Mouse (Mus musculus) adipocyte (in vitro differentiated cells): ENCODE data around the gene Lrrc8b.

Experiments used
- DNase-seq: peaks from one replicate; pipeline ENCODE4 v3.0.0-alpha.2; 2016; ENCODE audit warnings: low spot score

The Lrrc8b gene

DNA sequence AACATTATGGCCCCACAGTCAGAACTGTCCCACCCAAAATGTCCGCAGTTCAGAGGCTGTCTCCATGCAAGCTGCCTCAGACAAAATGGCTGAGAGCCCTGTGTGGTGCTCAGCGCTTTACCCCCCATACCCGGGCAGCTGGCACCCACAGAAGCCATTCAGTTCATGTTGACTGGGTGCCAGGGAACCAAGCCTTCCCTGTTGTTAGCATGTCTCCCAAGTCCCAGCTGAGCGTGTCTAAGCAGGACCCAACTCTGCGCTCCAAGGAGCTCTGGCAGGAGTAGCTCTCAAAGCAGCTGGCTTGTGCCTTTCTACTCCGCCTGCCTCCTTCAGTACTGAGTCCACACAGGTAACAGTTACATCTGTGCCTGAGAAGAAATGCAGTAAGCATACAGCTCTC is 68.7 kb downstream of the Lrrc8b start:
- no peak for DNase-seq

DNA sequence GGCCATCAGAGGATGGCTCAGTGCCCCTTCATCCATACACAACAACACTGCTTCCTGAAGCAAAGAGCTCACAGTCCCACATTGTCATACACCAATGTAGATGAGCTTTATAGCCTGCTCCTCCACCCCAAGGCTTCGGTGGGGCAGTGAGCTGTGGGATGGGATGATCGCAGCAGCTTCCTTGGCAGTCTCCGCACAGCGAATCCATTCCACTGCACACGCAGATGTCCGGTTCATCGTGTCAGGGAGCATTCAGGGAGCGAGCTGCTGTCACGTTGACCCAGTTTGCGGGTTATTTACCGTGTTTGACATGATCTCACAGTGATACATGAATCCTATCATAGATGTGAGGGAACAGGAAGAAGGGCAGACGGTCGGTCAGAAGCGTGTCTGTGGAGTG is 69.3 kb downstream of the Lrrc8b start:
- DNase-seq = no peak

DNA sequence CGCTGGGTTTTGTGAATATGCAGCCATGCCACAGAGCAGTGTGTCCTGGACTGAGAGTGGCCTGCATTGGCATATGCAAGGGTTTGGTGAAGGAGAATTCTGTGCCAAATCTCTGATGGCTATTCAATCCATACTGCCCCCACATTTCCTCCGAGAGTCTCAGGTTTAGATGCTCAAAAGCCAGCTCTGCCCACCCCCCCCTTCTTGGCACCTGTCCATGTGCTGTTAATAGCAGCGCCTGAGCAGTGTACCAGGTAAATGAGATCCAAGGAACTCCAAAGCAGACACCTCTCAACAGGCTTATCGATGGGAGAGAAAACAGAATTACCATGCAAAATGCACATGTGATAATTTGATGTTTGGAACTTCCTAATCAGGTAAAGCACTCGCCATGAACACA is 74.6 kb downstream of the Lrrc8b start:
- DNase-seq = no peak

DNA sequence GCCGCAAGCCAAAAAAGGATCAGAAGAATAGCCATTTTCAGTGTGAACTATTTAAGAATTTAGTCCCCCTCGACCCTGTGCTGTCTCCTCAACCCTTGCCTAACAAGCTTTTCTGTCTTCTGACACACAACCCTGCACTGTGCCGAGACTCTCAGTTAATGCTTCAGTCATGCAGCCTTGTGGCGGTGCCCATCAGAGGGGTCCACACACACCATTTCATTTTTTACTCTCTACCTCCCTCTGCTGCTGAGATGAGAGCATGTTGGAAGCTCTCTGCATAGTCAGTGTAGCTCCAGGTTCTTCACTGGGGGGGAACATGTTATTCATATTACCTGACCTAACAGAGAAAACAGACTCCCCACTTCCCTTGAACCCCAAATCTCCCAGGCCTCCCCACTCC is 75.8 kb downstream of the Lrrc8b start:
- DNase-seq = no peak

DNA sequence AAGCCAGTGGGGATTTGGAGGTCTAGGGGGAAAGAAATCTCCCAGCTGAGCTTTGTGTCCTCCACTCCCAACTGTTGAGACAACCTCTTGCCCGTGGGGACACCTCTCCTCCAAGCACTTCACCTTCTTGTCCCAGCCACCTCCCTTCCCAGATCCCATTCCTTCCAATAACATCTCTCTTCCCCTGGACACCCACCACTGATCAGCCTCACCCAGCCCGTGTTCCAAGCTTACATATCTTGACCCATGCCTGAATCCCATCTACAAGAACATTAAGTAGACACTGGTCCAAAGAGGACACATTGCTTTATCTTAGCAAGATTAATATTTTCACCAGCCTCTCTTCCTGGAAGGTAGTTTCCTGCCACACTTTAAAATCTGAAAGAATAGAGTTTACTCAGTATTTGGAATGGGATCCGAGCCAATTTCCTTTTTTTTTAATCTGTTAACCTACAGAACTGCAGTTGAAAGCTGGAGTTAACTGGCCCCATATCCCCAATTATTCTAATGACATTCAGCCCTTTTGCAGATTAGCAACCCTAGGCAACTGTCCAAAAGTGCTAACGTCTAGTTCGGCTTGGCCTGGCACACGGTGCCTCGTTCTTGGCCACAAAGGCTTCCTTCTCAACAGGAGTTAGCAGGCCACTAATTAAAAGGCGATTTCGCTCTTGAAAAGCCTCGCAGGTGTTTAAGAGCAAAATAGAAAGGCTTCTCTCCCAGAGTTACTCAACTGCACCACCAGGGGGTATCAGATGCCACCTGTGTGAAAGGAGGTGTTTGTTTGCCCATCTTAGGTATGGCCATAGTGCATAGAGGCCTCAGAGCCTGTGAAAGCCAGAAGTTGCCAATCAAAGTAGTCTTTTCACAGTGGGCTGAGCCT is 77.0 kb downstream of the Lrrc8b start:
- DNase-seq = no peak

DNA sequence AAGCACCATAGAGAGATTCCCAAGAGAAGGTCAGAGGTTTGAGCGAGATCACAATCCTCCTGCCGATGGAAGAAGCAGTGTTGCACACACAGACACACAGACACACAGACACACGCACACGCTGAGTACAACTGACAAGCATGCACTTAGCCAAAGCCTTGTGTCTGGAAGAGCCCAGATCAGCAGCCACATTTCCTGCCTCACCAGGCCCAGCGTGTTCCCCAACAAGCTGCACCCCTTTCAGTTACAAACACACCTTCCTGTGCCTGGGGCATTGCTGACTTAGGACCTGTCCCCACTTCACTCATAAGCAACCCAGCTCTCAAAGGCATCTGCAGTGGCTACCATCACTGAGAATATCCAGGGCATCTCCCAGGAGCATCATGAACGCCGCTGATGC is 77.8 kb downstream of the Lrrc8b start:
- no peak for DNase-seq

DNA sequence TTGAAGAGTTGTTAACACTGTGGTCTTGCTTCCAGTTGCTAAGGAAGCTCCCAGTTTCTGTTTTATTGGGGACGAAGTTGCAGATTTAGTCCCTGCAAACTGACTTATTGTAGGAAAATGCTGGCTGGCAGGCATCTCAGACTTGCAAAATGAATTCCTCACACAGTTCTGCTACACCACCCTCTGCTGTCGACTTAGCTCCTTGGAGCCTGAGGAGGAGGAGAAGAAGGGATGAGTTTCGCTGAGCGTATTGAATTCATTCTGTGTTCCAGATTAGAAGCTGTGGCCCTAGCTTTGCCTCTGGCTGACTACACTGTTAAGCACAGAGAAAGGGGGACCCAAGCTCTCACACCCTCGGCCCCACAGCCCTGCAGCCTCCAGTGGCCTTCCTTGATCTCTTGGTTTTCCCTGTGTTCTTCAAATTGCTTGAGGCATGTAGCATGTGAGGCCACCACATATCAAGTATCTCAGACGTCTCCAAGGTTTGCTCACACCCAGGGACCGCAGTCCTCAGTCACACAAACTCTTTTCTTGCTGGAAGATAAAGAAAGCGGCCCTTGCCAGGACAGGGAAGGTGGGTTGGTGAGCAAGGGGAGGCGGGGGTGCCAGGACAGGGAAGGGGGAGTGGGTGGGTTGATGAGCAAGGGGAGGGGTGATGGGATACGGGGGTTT is 78.8 kb downstream of the Lrrc8b start:
- DNase-seq = no peak

DNA sequence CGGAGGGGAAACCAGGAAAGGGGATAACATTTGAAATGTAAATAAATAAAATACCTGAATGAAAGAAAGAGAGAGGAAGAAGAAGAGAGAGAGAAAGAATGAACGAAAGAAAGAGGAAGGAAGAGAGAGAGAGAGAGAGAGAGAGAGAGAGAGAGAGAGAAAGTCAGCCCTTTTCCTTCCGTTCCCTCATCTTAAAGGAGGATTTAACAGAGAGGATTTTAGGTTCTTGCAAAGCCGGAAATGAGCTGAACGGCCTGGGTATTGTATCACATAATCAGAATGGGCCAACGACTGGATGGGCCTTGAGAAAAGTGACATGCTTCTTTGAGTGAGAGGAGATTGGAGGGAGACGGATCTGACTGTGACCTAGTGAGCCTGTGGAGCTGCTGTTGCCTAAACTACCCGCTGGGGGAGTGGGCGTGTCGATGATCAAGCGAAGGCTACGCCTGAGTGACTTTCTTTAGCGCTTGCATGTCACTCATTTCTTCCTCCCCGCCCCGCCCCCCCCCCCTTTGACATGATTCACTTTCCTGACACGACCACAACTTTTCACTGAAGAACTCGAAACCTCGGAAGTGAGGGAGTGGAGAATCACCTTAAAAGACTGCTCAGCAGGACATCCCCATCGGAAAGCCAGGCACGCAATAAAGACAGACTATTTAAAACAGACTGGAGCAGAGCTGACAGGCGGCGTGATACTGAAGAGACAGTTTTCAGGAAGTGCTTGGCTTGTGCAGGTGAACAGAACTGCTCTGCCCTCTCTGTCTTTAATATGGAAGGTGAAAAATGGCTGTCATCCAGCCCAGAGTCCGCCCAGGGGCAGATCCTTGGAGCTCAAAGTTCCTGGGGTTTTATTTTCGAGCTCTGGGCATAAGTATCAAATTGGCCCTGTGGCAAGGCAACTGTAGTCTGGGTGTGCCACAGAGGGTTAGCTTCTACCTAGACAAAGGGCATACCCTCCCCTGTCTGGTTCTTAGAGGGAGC is 79.6 kb downstream of the Lrrc8b start:
- DNase-seq = peak; percentile 55

DNA sequence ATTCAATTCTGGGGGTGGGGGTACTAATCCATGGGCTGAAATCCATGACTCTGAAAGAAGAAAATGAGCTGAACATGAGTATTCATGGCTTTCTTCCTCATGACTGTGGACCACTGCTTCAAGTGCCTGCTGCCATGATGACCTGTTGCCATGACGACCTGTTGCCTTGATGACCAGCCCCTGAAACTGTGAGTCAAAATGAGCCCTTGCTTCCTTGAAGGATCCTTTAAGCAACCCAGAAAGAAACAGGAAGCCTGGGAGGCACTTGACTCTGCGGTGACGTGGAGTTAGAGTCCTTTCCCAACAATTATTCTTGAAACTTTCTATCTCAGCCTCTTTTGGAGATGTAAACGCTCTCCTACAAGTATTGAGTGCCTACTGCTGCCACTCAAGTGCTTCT is 80.6 kb downstream of the Lrrc8b start:
- DNase-seq = no peak

DNA sequence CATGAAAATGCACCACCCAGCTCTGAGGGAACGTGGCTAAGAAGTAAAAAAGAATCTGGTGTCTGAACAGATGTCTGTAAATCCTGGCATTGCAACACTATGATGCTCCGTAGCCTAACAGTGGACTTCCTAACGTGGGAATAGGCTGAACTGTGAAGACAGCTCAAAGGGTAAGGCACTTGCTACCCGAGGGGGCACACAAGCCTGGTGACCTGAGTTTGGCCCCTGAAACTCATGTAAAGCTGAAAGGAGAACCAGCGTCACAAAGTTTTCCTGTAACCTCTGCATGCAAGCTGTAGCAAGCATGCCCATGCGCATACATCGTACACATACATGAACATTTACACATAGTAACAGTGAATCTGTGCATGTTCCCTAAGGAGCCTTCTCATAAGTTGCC is 81.0 kb downstream of the Lrrc8b start:
- no peak for DNase-seq

DNA sequence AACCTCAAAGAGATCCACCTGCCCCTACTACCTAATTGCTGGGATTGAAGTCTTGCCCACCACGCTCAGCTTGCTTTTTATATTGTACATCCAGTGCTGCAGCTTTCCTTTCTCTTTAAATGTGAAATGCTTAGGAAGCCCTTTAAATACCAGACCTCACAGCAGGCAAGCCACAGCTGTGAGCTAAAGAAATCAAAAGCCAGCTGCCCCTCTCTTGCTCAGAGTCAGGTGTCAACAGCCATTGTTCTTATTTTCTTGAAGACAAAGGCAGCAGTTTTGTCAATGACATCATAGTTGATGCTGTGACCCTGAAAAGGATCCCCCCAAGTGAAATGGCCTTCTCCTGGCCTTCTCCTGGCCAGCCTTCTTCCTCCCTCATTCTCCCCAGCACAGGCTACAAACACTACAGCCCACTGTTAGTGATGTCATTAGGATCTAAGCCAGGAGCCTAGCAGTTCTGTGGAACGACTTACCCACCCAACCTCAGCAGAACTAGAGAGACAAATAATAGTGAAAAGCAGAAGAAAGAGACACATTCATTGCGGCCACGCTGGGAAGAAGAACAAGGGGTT is 82.9 kb downstream of the Lrrc8b start:
- no peak for DNase-seq

DNA sequence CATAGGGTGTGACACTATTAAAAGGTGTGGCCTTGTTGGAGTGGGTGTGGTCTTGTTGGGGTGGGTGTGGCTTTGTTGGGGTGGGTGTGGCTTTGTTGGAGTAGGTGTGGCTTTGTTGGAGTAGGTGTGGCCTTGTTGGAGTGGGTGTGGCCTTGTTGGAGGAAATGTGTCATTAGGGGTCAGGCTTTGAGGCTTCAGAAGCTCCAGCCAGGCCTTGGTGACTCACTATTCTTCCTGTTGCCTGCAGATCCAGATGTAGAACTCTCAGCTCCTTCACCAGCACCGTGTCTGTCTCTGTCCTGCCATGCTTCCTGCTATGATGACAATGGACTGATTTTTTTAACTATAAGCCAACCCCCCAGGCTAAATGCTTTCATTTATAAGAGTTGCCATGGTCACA is 83.8 kb downstream of the Lrrc8b start:
- no peak for DNase-seq

DNA sequence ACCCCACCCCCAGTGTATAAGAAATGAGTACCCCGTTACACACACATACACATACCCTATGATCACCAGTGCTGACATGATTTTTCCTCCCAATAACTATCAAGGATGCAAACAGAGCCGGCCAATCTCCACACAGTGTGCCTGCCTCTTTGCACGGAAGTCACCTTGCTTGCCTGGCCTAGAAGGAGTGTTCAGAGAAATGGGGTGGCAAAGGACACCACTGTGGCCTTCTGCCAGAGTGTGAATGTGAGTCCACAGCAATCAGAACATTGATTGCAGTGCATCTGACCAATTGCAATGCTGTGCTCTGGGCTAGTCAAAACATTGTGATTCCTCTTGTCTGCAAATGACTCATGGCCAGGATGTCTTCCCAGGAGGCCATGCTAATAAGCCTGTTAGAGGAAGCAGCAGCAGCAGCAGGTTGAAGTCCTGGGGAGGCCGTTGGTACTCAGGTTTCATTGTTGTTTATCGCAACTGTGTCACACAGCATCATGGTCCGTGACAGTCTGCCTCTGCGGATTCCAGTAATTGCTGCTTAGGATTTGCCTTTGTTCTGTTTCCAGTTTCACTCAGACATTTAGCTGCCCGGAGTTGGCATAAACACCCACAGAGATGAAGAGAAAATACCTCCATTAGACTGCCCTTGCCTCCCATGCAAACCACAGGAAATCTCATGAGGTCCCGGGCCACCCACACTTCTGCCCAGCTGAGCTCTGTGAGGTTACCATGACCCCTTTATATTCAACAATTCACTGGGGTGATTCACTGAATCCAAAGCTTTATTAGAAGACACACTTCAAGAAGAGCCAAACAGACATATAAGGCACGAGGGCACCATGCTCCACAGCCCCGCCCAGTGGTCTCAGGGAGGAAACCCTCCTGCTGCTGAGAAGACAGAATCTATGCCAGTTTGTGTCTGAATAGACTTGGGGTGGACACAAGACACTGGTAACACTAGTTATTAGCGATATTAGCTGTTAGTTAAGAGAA is 84.9 kb downstream of the Lrrc8b start:
- DNase-seq = no peak

DNA sequence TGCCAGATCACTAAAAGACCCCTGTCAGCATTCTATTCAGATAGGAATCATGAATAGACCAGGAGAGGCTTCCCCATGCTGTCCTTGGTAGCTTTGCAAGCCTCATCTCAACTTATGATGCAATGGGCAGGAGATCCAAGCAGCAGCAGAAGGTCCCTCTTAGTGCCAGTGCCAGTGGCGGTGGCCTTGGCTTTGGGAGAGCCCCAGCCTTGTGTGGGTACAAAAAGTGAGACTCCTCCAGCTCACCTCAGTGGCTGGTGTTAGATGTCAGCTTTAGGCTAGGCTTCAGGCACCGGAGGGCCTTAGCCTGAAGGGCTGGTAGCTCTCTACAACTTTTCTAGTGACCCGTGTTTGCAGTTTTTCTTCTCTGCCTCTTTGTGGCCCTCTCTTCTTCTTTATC is 85.6 kb downstream of the Lrrc8b start:
- no peak for DNase-seq

DNA sequence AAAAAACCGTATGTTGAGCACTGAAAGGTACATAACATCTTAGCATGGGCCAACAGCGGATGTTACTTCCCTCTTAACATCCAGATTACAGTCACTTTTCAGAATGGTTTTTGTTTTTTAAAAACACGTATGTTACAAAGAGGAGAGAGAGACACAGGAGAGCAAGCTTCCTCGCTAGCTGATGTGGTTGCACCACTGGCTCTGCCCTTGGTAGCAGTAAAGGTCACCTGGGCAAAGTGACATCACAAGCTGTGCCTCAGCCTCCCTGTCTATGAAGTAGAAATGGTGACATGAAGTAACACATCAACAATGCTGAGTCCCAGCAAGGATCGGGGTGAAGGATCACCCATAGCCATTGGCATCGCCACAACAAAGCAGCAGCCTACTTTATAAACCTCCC is 93.2 kb downstream of the Lrrc8b start:
- no peak for DNase-seq

DNA sequence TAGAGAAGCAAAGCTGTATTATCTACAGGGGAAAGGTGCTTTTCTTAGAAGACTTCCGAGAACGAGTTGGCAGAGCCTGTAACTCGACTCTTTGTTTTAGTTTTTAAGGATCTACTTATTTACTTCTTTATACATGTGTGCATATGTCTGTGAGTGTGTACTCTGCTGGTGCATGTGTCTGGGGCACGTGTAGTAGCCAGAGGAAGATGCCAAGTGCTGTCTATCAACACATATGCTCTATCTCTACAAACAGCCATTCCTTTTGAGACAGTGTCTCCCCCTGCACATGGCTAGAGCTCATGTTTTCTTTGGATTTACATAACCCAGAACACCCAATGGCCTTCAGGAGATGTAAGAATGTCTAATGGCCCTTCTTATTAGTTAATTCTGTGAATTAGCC is 96.7 kb downstream of the Lrrc8b start:
- DNase-seq = no peak

DNA sequence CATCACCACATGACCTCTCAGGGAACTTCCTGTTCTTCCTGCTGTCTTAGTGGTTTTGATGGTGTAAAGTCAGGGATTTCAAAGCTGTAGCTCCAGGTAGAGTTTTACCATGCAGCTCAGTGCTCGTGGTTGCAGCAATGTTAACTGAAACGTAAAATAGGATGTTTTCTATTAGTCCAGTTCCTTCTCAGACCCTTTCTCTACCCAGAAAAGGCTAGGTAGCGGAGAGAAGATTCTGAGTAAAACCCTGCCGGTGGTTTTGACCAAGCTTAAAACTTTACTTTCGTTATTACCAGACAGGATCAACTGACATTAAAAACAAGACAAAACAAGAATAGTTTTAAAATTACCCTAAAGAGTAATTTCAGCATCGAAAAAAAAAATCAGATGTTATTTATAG is 100.0 kb downstream of the Lrrc8b start:
- DNase-seq = no peak

DNA sequence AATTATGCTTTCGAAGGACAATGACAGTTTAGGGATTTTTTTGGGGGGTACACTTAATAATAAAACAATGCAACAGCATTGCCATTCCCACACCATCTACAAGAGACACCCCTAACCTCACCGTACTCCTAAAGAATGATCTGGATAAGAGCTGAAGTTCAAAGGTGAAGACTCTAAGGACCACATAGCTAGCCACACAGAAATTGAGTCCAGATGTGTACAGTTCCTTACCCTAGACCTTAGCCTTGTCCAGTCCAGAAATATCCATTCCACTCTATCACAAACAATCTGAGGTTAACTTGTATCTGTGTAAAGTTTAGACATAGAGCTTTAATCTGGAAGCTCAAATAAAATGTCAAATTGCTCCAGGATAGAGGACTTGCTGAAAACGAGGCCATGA is 100.7 kb downstream of the Lrrc8b start:
- DNase-seq = no peak

DNA sequence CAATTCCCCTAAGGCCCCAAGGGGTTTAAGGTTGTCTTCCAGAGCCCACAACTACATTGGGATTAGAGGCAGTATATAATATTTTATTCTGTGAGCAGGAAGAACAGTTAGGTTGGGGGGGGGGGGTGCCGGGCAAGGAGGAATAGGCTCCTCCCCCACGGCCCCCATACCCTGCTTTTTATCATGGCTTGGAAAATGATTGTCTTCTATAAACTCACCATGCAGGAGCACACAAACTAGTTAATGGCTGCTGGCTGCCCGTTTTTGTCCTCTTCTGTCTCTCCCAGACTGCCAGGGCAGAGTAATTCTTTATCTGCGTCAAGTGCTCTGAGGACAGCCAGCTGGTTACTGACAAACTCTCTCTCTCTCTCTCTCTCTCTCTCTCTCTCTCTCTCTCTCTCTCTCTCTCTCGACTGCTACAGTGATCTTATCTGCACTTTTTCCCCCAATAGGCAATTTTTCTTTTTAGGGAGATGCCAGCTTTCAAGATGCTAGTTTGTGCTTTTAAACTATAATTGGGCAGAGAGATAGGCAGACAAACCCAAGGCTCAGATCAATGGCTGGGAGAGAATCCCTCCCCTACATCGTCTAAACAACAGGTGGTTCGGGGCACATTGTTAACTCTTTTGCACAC is 102.5 kb downstream of the Lrrc8b start:
- no peak for DNase-seq

DNA sequence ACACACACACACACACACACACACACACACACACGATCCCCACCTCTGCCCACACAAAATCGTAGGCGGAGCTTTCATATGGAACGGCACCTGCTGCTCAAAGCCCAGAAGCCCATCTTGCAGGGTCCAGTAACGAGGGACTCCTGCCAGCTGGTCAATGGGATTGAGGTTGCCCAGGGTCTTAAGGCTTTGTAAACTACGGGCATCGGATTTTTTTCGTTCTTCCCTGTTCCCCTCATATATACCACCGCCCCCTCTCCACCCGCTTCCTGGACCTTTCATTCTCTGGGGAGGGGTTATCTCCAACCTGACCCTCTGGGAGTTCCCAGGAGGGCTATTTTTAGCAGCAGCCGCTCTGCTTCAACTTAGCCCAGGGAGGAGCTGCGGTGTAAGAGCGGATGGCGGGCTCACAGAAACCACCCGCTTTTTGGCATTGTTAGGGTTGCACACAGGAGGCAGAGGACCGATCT is 103.1 kb downstream of the Lrrc8b start:
- DNase-seq = no peak
